Mouse (Mus musculus): Measurements from ENCODE around the gene Gm49425. TPM values are rescaled to one million over a fixed set of nuclear protein-coding genes. Genes with fewer than 3 reads are reported as not detected.

Gene Gm49425
- total and polyA plus RNA-seq, 2 experiments from 2014 or later, result not detected

DNA sequence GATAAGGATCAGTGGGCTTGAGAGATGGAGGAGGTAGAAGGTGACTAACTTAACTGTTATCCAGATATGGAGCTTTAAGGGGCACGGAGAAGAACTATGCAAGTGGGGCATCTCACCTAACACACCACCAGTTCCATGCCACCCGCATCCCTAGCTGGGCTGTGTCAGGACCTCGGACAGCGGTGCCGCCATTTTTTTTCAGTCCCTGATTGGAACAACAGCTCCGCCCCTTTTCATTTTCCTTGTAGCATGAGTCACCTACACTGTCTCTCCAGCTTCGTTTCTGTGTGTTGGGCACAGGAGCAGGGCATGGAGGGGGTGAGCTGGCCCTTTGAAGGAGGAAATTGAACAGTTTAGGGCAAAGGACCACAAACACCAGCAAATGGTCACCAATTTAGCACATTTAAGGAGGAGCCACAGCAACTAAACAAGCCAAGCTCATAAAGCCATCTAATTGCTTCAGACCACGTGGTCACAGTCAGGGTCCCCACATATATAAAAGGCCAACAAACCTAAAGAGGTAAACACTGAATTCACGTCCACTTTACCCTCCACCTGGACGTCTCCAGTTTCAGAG lies 44.0 kb downstream of the Gm49425 start, which contains the start of gene Krt86:
Krt86 (plus strand) TSS at position 527 of the 577 bp plus-strand sequence.
- ATAC-seq, result no peak
- 36% methylated on average over 10 of the region's 10 CpGs for WGBS
- no peak for TF ChIP-seq CTCF (IDR thresholded peaks at IDR 0.05; ENCODE audit: low read depth)
- no peak within 1 kb of the TSS for H3K4me2 ChIP-seq (ENCODE audit: low read depth)
- no peaks in the 10 kb centered on the region for H3K4me1 ChIP-seq (ENCODE audit: insufficient read depth)
- H3K27me3 ChIP-seq (ENCODE audit: insufficient read depth, low read length), result no peaks in the 10 kb centered on the region
- H3K9me3 ChIP-seq (ENCODE audit: low read length), result no peaks in the 10 kb centered on the region
- H3K27ac ChIP-seq (ENCODE audit: low read depth, low read length), result no peak within 1 kb of the TSS
- H3K4me3 ChIP-seq (ENCODE audit: low read depth, low read length), result no peak within 1 kb of the TSS
- DNase-seq, result no peak
- no peak within 1 kb of the TSS for H3K9ac ChIP-seq
- no peaks in the 10 kb centered on the region for H3K36me3 ChIP-seq (ENCODE audit: insufficient read depth)

DNA sequence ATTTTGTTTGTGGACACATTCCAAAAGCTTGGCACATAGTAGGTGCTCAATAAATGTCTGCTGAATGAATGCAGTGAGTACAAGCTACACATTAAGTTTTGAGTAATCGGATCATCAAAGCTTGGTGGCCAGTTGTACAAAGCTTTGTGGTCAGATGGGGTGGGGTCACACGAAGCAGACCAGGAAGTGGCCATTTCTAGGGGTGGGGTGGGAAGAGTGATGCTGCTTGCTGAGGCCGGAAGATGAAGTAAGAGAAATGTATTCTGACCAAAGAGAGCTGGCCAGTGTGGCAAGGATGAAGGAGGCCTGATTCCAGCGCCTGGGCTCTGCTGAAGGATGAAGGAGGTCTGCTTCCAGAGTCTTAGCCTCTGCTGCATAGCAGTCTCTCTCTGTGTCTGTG lies 48.0 kb downstream of the Gm49425 start:
- no peak overlapping the region for H3K4me2 ChIP-seq (ENCODE audit: low read depth)
- DNase-seq, result no peak
- no peak for ATAC-seq
- no peak for TF ChIP-seq CTCF (IDR thresholded peaks at IDR 0.05; ENCODE audit: low read depth)
- H3K27me3 ChIP-seq (ENCODE audit: insufficient read depth, low read length), result no peaks in the 10 kb centered on the region
- 92% methylated on average over 4 of the region's 4 CpGs for WGBS
- no peaks in the 10 kb centered on the region for H3K9me3 ChIP-seq (ENCODE audit: low read length)
- H3K4me1 ChIP-seq (ENCODE audit: insufficient read depth), result no peaks in the 10 kb centered on the region
- H3K36me3 ChIP-seq (ENCODE audit: insufficient read depth), result no peaks in the 10 kb centered on the region
- no peak overlapping the region for H3K4me3 ChIP-seq (ENCODE audit: low read depth, low read length)
- H3K9ac ChIP-seq, result no peak overlapping the region
- H3K27ac ChIP-seq (ENCODE audit: low read depth, low read length), result no peak overlapping the region

Small RNAs within 50 kb of the gene (microRNA-seq; reads per million reads assigned to microRNA genes)
- gene Gm44393, result 0 reads per million in 2 experiments

Other genes with a start within 250 kb of the Gm49425 start
- gene Atg101, start 233.0 kb downstream of the Gm49425 start, total RNA-seq (2014; rRNA removed), result 56.3 and 60.0 TPM in 2 replicates
- 81.3 and 94.4 TPM in 2 replicates for gene Atg101, start 233.0 kb downstream of the Gm49425 start, polyA plus RNA-seq (2015; fragmentation: Nextera tagmentation; extraction: Ambion mirVana)
- gene 6030408B16Rik, start 224.0 kb downstream of the Gm49425 start, total RNA-seq (2014; rRNA removed), result 0.54 and 1.00 TPM in 2 replicates
- gene 6030408B16Rik, start 224.0 kb downstream of the Gm49425 start, polyA plus RNA-seq (2015; fragmentation: Nextera tagmentation; extraction: Ambion mirVana), result 0.30 and 0.77 TPM in 2 replicates
- gene Krt80, start 147.1 kb downstream of the Gm49425 start, total RNA-seq (2014; rRNA removed), result 0.29 TPM in 1 of 2 replicates, not detected in the other
- gene Krt80, start 147.1 kb downstream of the Gm49425 start, polyA plus RNA-seq (2015; fragmentation: Nextera tagmentation; extraction: Ambion mirVana), result 0.16 and 0.23 TPM in 2 replicates
- gene Krt7, start 106.2 kb downstream of the Gm49425 start, total RNA-seq (2014; rRNA removed), result 0.29 and 0.31 TPM in 2 replicates
- gene Krt7, start 106.2 kb downstream of the Gm49425 start, polyA plus RNA-seq (2015; fragmentation: Nextera tagmentation; extraction: Ambion mirVana), result 0.24 and 0.47 TPM in 2 replicates
- 0.15 and 0.52 TPM in 2 replicates for gene Krt87, start 78.5 kb downstream of the Gm49425 start, total RNA-seq (2014; rRNA removed)
- gene Krt87, start 78.5 kb downstream of the Gm49425 start, polyA plus RNA-seq (2015; fragmentation: Nextera tagmentation; extraction: Ambion mirVana), result 0.36 and 0.38 TPM in 2 replicates
- gene Krt88, start 69.5 kb downstream of the Gm49425 start, total RNA-seq (2014; rRNA removed), result not detected in 2 replicates
- not detected in 2 replicates for gene Krt88, start 69.5 kb downstream of the Gm49425 start, polyA plus RNA-seq (2015; fragmentation: Nextera tagmentation; extraction: Ambion mirVana)
- not detected in 2 replicates for gene Krt81, start 53.5 kb downstream of the Gm49425 start, total RNA-seq (2014; rRNA removed)
- gene Krt81, start 53.5 kb downstream of the Gm49425 start, polyA plus RNA-seq (2015; fragmentation: Nextera tagmentation; extraction: Ambion mirVana), result not detected in 2 replicates
- 0.14 TPM in 1 of 2 replicates, not detected in the other for gene Krt86, start 43.8 kb downstream of the Gm49425 start, total RNA-seq (2014; rRNA removed)
- 0.11 and 0.19 TPM in 2 replicates for gene Krt86, start 43.8 kb downstream of the Gm49425 start, polyA plus RNA-seq (2015; fragmentation: Nextera tagmentation; extraction: Ambion mirVana)
- gene Krt83, start 25.7 kb downstream of the Gm49425 start, total RNA-seq (2014; rRNA removed), result not detected in 2 replicates
- not detected in 2 replicates for gene Krt83, start 25.7 kb downstream of the Gm49425 start, polyA plus RNA-seq (2015; fragmentation: Nextera tagmentation; extraction: Ambion mirVana)
- not detected in 2 replicates for gene Krt84, start 15.6 kb upstream of the Gm49425 start, total RNA-seq (2014; rRNA removed)
- gene Krt84, start 15.6 kb upstream of the Gm49425 start, polyA plus RNA-seq (2015; fragmentation: Nextera tagmentation; extraction: Ambion mirVana), result not detected in 2 replicates
- not detected in 2 replicates for gene Krt82, start 33.4 kb upstream of the Gm49425 start, total RNA-seq (2014; rRNA removed)
- not detected in 2 replicates for gene Krt82, start 33.4 kb upstream of the Gm49425 start, polyA plus RNA-seq (2015; fragmentation: Nextera tagmentation; extraction: Ambion mirVana)
- 0.29 TPM in 1 of 2 replicates, not detected in the other for gene Krt90, start 45.7 kb upstream of the Gm49425 start, total RNA-seq (2014; rRNA removed)
- gene Krt90, start 45.7 kb upstream of the Gm49425 start, polyA plus RNA-seq (2015; fragmentation: Nextera tagmentation; extraction: Ambion mirVana), result 0.10 and 0.29 TPM in 2 replicates
- 0.10 and 0.15 TPM in 2 replicates for gene Krt75, start 56.6 kb upstream of the Gm49425 start, total RNA-seq (2014; rRNA removed)
- 0.05 and 0.19 TPM in 2 replicates for gene Krt75, start 56.6 kb upstream of the Gm49425 start, polyA plus RNA-seq (2015; fragmentation: Nextera tagmentation; extraction: Ambion mirVana)
- gene Gm5414, start 110.9 kb upstream of the Gm49425 start, total RNA-seq (2014; rRNA removed), result not detected in 2 replicates
- not detected in 2 replicates for gene Gm5414, start 110.9 kb upstream of the Gm49425 start, polyA plus RNA-seq (2015; fragmentation: Nextera tagmentation; extraction: Ambion mirVana)
- gene Gm5478, start 130.1 kb upstream of the Gm49425 start, total RNA-seq (2014; rRNA removed), result not detected in 2 replicates
- not detected in 2 replicates for gene Gm5478, start 130.1 kb upstream of the Gm49425 start, polyA plus RNA-seq (2015; fragmentation: Nextera tagmentation; extraction: Ambion mirVana)
- gene Krt6b, start 163.0 kb upstream of the Gm49425 start, total RNA-seq (2014; rRNA removed), result not detected in 2 replicates
- gene Krt6b, start 163.0 kb upstream of the Gm49425 start, polyA plus RNA-seq (2015; fragmentation: Nextera tagmentation; extraction: Ambion mirVana), result not detected in 2 replicates
- not detected in 2 replicates for gene Krt6a, start 177.0 kb upstream of the Gm49425 start, total RNA-seq (2014; rRNA removed)
- not detected in 2 replicates for gene Krt6a, start 177.0 kb upstream of the Gm49425 start, polyA plus RNA-seq (2015; fragmentation: Nextera tagmentation; extraction: Ambion mirVana)
- gene Krt5, start 195.6 kb upstream of the Gm49425 start, total RNA-seq (2014; rRNA removed), result not detected in 2 replicates
- not detected in 2 replicates for gene Krt5, start 195.6 kb upstream of the Gm49425 start, polyA plus RNA-seq (2015; fragmentation: Nextera tagmentation; extraction: Ambion mirVana)
- 0.08 and 0.43 TPM in 2 replicates for gene Krt71, start 225.8 kb upstream of the Gm49425 start, total RNA-seq (2014; rRNA removed)
- not detected in 2 replicates for gene Krt71, start 225.8 kb upstream of the Gm49425 start, polyA plus RNA-seq (2015; fragmentation: Nextera tagmentation; extraction: Ambion mirVana)

All from forebrain, postnatal 0 days (tissue).